Mouse (Mus musculus) gastrocnemius, postnatal 14 days (tissue): Measurements from ENCODE around the gene Pcp4l1. TPM values are rescaled to one million over a fixed set of nuclear protein-coding genes. Genes with fewer than 3 reads are reported as not detected.
"Not testable (repeated sequence)": the region's sequence is repeated elsewhere in the genome, so short reads cannot be mapped to it uniquely, and the experiment has no call there.

ENCODE experiments used
- DNase-seq: peaks from one replicate; pipeline ENCODE4 v3.0.0; 2021; ENCODE audit warnings: mixed read lengths
- intact Hi-C: fragments of 180-260 bp; cut with DNase I; formaldehyde crosslinking; loops from one replicate; pipeline ENCODE4 v1.15.1; 2025; ENCODE audit warnings: low total_unique reads
- total RNA-seq, 2 experiments: library from RNA; stranded (reverse); gene quantifications; 2 replicates each; pipeline ENCODE4 v1.2.3; 2021

The Pcp4l1 gene
- total RNA-seq, 2 experiments from 2014 or later = 12.3 to 17.1 TPM

- intact Hi-C loops = no loop called here
- DNase-seq = no peak
Measured at GRCm38 (mm10) chr1:171151966-171152365, 44.1 kb downstream of the Pcp4l1 start.

- intact Hi-C loops = no loop called here
- DNase-seq = no peak
Measured at GRCm38 (mm10) chr1:171150838-171151391, 45.2 kb downstream of the Pcp4l1 start.

GRCm38 (mm10) chr1:171149974-171150760 lies 45.9 kb downstream of the Pcp4l1 start, which contains the start of the genes Sdhc and Mpz:
TSS of gene Sdhc (minus strand) at chr1:171150603.
TSS of gene Mpz (plus strand) at chr1:171150711.
- intact Hi-C loops = no loop called here

GRCm38 (mm10) chr1:171142981-171143380 lies 53.1 kb downstream of the Pcp4l1 start:
- DNase-seq, intact Hi-C loops: not testable (repeated sequence)

More at GRCm38 (mm10) chr1:171149974-171150760, 45.9 kb downstream of the Pcp4l1 start, which contains the start of the genes Sdhc and Mpz:
- peak; percentile 94 for DNase-seq

GRCm38 (mm10) chr1:171137486-171138155 lies 58.4 kb downstream of the Pcp4l1 start:
- DNase-seq, intact Hi-C loops: not testable (repeated sequence)

GRCm38 (mm10) chr1:171135600-171135999 lies 60.5 kb downstream of the Pcp4l1 start:
- no peak for DNase-seq
- intact Hi-C loops = no loop called here

GRCm38 (mm10) chr1:171130971-171131370 lies 65.1 kb downstream of the Pcp4l1 start:
- DNase-seq = no peak
- intact Hi-C loops = no loop called here

- intact Hi-C loops = no loop called here
- DNase-seq = peak; percentile 42
Measured at GRCm38 (mm10) chr1:171129251-171129650, 66.8 kb downstream of the Pcp4l1 start.

GRCm38 (mm10) chr1:171124398-171124797 lies 71.7 kb downstream of the Pcp4l1 start:
- intact Hi-C loops = no loop called here
- no peak for DNase-seq

Other genes with a start within 250 kb of the Pcp4l1 start
- gene Fcgr2b, start 219.7 kb downstream of the Pcp4l1 start, total RNA-seq = 1 to 10 TPM; 3.0 to 3.4 TPM
- gene Fcgr4, start 177.3 kb downstream of the Pcp4l1 start, total RNA-seq = not detected
- 1 to 10 TPM; 7.0 to 7.4 TPM for gene Fcgr3, start 131.3 kb downstream of the Pcp4l1 start, total RNA-seq
- under 1 TPM; 0.72 to 0.73 TPM for gene Cfap126, start 82.3 kb downstream of the Pcp4l1 start, total RNA-seq
- gene Sdhc, start 45.7 kb downstream of the Pcp4l1 start, total RNA-seq = 100 to 1,000 TPM; 692 to 793 TPM
- 100 to 1,000 TPM; 117 to 734 TPM for gene Mpz, start 45.6 kb downstream of the Pcp4l1 start, total RNA-seq
- not detected for gene Nr1i3, start 17.7 kb upstream of the Pcp4l1 start, total RNA-seq
- 10 to 100 TPM; 44.3 to 46.7 TPM for gene Tomm40l, start 26.2 kb upstream of the Pcp4l1 start, total RNA-seq
- gene Apoa2, start 28.8 kb upstream of the Pcp4l1 start, total RNA-seq = not detected
- 1 to 10 TPM; 6.3 to 7.1 TPM for gene Fcer1g, start 38.1 kb upstream of the Pcp4l1 start, total RNA-seq
- gene Adamts4, start 54.2 kb upstream of the Pcp4l1 start, total RNA-seq = 1 to 10 TPM; 2.4 to 3.1 TPM
- gene Ndufs2, start 55.1 kb upstream of the Pcp4l1 start, total RNA-seq = 100 to 1,000 TPM; 580 to 737 TPM
- 1 to 10 TPM; 5.9 to 9.4 TPM for gene B4galt3, start 74.1 kb upstream of the Pcp4l1 start, total RNA-seq
- 10 to 100 TPM in 1 of 2 experiments, 1 to 10 TPM in 1; 9.6 to 11.8 TPM for gene Ppox, start 84.9 kb upstream of the Pcp4l1 start, total RNA-seq
- gene Usp21, start 91.7 kb upstream of the Pcp4l1 start, total RNA-seq = 10 to 100 TPM; 13.1 to 13.7 TPM
- 10 to 100 TPM; 84.3 to 87.2 TPM for gene Ufc1, start 98.8 kb upstream of the Pcp4l1 start, total RNA-seq
- gene Dedd, start 132.9 kb upstream of the Pcp4l1 start, total RNA-seq = 10 to 100 TPM; 26.3 to 27.7 TPM
- 10 to 100 TPM; 19.3 to 25.3 TPM for gene Nit1, start 149.4 kb upstream of the Pcp4l1 start, total RNA-seq
- gene Pfdn2, start 149.4 kb upstream of the Pcp4l1 start, total RNA-seq = 10 to 100 TPM; 86.7 to 93.6 TPM
- under 1 TPM; 0.20 to 0.27 TPM for gene Klhdc9, start 164.5 kb upstream of the Pcp4l1 start, total RNA-seq
- gene Nectin4, start 173.8 kb upstream of the Pcp4l1 start, total RNA-seq = not detected
- gene Arhgap30, start 192.7 kb upstream of the Pcp4l1 start, total RNA-seq = 1 to 10 TPM in 1 of 2 experiments, under 1 TPM in 1; 0.97 to 1.2 TPM
- gene Usf1, start 215.0 kb upstream of the Pcp4l1 start, total RNA-seq = 10 to 100 TPM; 25.8 to 27.0 TPM
- gene Tstd1, start 222.6 kb upstream of the Pcp4l1 start, total RNA-seq = under 1 TPM; 0.78 to 0.98 TPM
- gene F11r, start 241.3 kb upstream of the Pcp4l1 start, total RNA-seq = 10 to 100 TPM; 10.8 to 12.6 TPM